Mouse (Mus musculus) spleen, postnatal 10 days (tissue): ENCODE data around the gene Tmem125.
"Not testable (repeated sequence)": the region's sequence is repeated elsewhere in the genome, so short reads cannot be mapped to it uniquely, and the experiment has no call there.

Source experiments
- DNase-seq, 2 experiments: peaks; one replicate each; pipeline ENCODE4 v3.0.0; 2021 to 2022; ENCODE audit warnings: low spot score in 2 of 2

The Tmem125 gene

DNA sequence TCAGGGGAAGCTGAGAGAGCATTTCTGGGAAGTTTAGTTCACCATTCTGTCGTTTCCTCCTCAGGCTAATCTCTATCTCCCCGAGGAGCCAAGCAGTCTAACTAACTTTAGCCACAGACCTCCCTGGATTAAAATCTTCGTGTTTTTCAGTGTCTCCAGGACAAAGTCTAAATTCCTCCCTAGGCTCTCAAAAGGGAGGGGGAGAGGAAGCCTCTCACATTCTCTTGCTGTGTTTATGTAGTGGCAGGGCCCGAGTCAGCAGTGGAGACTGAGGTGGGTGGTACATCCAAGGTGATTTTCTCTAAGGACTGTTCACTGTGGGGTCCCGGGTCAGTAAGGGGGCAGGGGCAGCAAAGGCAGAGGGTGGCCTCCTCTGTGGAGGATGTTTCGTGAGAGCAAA is 6.0 kb downstream of the Tmem125 start:
- no peak for DNase-seq

DNA sequence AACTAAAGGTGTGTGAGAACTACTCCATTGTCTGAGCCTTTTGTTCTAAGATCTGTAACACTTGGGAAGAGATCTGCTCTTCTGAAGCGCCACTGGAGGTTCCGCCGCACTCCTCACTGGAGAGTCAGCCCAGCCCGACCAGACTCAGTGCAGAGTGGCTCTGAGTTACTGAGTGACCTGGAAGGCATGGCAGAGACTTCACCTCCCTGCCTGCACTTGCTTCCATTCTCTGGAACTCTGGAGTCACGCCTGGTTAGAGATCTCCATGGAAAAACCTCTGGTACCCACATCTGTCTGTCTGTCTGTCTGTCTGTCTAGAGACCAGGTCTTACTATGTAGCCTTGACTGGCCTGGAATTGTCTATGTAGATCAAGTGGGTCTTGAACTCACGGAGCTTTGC is 8.2 kb downstream of the Tmem125 start:
- DNase-seq = no peak

DNA sequence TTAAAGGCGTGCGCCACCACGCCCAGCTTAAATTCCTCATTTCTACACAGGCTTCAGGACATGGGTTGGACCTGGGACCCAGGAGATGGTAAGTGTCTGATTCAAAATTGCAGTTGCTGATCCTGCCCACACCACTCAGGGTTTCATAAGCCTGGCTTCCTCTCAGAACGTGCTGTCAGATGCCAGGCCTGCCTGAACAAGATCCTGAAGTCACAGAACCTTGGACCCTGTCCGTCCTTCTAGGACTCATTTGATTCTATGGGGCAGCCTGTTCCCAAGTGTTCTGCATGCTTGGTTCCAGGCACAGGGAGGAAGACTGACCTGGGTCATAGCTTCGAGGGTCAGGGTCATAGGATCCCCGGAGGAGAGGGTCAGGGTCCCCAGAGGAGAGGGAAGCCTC is 10.2 kb downstream of the Tmem125 start:
- no peak for DNase-seq

DNA sequence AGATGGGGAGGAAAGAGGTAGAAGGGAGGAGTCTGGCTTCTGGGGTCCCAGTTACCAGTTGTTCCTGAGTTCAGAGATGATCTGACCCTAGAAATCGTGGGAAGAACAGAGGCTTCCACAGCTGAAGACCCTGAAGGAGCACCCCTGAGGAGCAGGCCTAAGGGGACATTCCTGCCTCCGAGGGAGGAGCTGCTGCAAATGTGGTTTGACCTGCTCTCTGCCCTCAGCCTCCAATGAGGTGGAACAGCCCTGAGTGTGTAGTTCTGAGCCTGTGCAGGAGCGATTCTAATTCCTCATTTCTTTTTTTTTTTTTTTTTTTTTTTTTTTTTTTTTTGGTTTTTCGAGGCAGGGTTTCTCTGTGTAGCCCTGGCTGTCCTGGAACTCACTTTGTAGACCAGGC is 10.7 kb downstream of the Tmem125 start:
- DNase-seq = no peak

DNA sequence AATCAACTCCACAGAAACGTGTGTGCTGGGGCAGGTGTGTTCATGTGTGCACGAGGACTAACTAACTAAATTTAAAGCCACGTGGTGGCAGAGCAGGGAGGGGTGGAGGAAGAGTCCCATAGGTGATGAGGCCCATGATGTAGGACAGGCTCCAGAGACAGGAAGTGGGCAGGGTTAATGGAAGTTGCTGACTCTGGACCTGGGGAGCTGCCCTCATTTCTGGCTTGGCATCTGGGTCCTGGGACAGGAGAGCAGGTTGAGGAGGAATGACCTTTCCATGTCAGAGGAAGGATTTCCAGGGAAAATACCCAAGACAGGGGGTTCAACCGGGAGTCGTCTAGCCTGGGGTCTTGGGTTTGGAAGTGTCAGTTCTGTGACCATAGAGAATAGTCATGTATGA is 11.2 kb downstream of the Tmem125 start:
- no peak for DNase-seq

DNA sequence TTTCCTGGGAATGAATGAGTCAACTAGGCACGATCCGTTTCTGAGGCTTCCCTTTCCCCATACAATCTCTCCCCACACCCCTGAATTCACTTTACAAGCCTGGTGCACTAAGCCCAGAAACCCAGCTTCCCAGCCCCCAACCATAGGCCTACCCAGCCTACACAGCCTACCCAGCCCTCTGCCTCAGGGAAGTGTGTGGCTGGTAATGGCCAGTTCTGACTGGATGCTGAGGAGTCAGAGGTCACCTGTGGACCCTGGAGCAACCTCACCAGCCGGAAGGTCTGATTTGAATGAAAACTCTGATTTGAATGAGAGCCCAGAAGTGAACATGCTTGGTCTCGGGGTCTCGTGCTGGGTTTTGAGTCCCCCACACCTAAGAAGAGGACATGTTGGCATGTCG is 16.1 kb downstream of the Tmem125 start:
- no peak for DNase-seq

DNA sequence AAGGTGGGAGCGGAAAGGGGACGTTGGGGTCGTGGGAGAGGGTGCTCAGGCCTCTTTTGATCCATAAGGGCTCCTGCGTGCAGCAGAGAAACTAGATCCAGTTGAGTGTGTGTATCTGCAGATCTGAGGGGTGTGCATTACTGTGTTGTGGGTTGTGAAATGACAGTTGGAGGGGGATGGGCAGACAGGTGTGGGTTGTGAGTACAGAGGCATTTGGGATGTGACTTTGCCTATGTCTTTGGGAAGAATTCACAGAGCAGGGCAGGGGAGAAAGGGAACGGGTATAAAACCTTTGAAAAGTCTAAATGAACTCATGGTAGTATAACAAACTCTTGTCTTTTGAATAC is 16.5 kb downstream of the Tmem125 start:
- DNase-seq = no peak

DNA sequence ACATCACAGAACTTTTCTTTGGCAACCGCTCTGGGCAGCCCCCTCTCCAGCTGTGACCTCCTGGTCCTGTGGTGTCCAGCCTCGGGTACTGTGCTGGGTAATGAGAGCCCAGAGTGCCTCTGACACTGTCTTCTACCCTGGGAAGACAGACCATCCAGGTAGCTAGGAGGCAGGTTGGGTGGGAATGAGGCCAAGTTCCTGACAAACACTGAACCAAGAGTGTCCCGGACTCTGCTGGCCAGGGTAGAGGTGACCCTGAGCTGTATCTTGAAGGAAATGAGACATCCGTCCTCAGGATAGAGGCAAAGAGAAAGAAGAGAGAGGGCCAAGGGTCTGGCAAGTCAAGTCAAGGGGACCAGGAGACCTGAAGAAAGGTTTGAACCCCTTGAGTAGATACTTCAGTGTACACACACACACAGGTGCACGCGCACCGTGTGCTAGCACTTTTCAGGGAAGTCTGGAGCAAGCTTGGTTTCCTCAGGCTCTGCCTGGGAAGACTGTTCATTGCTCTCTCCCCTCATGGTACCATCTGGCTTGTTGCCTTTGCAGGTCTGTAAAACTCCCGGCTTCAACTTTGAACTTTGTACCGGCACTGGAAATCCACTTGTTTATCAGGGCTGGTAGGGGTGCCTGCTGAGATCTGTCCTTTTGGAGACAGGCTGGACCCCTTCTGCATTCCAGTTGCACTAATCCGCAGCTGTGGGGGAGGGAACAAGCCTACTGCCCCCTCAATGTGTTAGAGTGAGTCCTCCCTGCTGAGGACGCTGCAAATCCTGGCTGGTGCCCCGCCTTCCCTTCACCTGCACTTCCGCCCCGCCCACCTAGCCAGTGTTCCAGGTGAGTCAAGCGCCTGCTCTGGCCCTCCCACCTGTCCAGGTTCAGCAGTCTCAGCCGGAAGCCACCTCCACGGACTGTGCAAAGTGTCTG is 17.2 kb downstream of the Tmem125 start, which contains the start of gene 2610528J11Rik:
Gene 2610528J11Rik (plus strand): TSS at position 592 of the 927 bp plus-strand sequence.
- no peak for DNase-seq

DNA sequence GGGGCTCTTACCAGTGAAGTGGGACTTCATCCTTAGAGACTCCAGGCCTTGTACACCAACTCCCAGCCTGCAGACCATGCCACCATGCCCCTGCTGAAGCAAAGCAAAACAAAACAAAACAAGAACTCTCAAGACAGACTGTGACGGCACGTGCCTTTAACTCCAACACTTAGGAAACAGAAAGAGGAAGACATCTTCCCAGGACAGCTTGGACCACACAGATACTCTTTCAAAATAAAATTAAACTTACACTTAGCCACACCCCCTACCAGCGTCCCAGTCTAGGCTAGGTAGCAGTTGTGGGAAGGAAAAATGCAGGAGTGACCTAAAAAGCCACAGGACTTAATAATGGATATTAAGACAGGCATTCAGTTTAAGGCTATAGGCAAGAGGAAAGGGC is 18.1 kb downstream of the Tmem125 start:
- no peak for DNase-seq

DNA sequence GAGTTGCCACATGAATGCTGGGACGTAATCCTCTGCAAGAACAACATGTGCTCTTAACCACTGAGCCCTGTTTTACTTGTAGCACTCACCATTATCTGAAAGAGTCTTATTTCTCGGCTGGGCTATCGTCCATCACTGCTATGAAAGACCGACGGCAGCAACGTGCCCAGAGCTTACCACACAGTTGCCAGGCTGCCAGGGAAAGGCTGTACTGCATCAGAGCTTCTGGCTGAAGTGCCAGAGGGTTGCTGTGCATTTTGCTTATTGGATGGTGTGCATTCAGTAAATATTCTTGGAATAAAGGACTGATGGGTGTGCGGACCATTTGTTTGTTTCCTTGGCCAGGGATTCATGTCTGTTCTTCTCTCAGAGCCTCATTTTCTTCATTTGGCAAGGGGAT is 19.9 kb downstream of the Tmem125 start:
- DNase-seq = no peak

DNA sequence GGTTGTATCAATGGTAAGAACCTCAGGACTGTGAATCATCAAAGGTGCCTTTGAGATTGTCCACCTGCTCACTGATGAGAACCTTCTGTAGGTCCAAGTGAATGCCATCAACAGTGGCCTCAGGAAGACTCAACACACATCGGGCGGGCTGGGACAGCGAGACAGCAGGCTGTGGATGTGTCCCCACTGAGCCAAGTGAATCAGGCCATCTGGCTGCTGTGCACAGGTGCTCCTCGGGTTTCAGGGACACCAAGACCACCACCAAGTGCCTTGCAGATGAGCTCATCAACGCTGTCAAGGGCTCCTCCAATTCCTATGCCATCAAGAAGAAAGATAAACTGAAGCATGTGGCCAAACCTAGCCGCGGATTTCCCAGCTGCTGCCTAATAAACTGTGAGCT is 21.6 kb downstream of the Tmem125 start:
- no peak for DNase-seq

DNA sequence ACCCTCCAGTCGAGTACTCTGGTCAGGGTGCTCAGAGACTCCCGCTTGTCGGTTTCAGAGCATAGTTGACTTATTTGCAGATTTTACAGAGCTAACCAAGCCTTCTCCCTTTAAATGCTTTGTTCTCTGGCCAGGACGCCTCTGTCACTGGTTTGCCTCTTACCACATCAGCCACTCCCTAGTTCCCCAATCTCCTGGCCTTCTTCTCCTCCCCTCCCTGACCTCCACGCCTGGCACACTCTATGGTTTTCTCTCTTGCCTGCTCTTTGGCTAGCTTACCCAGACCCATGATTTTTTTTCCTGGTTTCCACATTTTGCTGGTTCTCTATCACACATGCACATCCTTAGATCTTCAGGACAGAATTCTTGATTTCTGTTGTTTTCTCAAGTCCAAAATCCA is 25.6 kb downstream of the Tmem125 start:
- no peak for DNase-seq

DNA sequence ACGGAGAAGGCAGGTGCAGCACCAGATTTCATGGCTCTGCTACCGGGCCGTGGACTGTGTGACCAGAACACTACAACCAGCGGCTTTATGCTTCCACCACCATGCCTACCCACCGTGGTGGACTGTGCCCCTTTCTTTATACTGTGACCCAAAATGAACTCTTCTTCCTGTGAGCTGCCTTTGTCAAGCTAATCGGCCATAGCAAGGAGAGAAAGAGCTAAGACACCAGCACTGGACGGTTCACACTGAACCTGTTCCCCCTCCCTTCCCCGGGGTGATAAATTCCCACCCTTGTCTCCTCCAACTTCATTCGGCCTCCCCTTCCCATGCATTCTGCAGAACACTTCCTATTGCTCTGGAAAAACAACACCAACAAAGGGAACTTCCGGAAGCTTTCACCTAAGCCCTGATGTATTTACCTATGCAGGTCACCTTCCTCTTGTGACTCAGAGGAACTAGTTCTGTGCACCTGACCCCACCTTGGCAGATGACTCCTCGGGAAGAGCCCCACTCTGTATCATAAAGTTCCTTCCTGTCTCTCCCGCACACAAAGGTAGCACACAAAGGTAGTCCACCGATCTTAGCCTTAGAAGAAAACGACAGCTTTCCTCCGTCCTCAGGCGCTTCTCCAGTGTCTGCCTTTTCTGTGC is 26.2 kb downstream of the Tmem125 start:
- DNase-seq = no peak

DNA sequence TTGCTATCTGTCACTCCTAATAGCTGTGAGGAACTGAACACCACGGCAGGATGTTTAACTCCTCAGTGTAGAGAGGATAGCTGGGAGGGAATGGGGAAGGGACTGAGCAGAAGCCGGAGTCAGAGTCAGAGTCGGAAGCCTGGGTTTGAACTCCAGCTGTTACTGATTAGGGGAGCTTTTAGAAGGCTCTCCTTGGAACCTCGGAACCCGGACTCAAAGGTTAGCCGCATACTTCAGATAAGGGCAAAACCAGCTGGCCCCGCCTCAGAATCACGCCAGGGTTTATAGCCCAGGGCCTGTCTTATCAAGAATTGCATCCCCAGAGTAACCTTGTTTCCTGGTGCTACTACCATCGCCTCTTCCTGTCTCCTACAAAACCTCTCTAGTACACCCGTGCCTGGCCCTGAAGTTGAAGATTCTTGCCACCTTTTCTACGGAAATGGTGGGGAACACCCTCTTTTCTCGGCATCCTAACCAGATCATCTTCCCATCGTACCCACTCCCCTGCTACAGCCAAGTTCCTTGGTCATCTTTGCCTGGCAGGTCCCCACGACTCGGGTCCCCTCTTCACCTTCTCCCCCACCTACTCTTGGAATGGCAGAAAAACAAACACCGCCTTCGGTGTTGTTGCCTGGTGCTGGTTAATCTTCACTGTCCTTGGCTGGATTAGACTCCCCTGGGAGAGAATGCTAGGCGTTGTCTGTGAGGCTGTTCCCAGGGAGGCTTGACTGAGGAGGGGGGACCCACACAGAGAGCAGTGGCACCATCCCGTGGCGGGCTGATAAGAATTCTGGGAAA is 26.9 kb downstream of the Tmem125 start:
- no peak for DNase-seq

DNA sequence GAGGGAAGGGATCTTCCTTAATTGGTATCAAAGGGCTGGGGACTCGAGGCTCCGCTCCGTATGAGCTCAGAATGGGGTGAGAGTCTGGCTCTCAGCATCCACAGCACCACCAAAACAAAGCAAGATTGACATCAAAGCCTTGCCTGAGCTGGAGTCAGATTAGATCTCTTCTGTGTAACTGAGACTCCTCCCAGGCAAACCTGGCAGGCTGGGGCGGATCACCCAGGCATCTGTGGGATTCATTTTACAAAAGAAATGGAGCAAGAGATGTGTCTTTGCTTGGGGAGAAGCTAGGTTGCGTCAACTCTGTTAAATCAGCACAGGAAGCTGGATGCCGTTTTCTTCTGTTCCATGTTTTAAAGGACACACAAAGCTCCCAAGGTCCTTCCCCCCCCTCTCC is 34.8 kb downstream of the Tmem125 start:
- DNase-seq = no peak

DNA sequence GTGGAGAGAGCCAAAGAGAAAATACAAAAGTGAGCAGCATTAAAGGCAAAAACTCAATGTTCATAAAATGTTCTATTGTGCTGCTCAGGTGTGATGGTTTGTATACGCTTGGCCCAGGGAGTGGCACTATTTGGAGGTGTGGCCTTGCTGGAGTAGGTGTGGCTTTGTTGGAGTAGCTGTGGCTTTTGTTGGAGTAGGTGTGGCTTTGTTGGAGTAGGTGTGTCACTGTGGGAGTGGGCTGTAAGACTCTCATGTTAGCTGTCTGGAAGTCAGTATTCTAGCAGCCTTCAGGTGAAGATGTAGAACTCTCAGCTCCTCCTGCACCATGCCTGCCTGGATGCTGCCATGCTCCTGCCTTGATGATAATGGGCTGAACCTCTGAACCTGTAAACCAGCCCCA is 36.7 kb downstream of the Tmem125 start:
- not testable (repeated sequence) for DNase-seq

DNA sequence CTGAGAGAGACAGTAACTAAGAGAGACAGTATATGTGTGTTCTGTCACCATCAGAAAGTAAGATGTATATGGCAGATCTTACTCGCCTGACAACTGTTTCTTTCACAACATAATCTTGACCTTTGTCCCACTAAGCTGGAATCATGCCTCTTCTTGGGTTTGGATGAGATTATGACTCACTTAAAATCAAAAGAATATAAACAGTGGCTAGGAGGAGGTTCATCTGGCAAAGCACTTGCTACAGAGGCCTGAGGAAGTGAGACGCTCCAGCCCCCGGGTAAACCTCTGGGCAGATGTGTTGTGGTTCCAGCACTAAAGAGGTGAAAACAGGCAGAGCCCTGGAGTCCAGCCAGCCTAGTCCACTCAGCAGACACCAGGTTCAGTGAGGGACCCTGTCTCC is 38.3 kb downstream of the Tmem125 start:
- no peak for DNase-seq

DNA sequence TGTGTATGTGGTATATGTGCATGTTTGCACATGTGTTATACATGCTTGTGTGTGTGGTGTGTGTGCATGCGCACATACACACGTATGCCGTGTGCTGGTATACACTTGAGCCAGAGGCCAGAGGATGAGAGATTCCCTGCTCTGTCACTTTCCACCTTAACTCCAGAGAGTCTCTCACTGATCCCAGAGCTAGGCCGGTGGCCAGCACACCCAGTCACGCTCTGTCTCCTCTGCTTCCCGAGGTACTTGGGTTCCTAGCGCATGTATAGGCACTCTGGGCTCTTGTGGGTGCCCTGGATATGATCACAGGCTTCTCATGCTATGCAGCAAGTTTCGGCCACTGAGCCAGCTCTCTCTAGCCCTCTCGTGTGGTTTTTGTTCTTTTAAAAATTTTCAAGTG is 43.1 kb downstream of the Tmem125 start:
- no peak for DNase-seq

DNA sequence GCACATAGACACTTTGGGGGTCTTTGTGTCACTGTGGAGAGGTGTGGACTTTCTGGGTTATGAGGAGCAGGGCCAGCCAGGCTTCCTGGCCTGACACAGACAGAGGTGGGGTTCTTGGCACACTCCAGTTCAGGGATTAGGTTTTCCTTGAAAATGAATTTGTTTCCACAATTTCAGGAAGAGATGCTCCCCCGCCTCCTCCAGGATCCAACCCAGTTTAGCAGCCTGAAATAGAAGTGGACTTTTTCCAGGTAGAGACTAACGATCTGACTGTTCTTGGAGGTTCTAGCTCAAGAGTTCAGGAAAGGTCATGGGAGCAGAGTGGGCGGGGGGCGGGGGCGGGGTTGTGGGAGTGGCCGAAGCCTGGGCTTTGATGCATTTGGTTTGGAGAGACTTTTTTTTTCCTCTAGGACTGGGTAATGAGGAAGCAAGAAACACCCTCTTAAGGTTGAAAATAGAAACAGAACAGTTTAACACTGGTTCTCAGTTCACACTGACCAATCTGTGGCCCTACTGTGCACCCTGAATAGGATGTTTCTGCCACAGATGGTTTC is 43.6 kb downstream of the Tmem125 start:
- no peak for DNase-seq
